Mouse (Mus musculus) lung, adult 2 months (tissue): ENCODE data around the gene Myh14.

ENCODE experiments used
- CTCF ChIP-seq: fragments of 200-500 bp; IDR thresholded peaks from 2 replicates; pipeline ENCODE4 v1.5.1; 2011; ENCODE audit warnings: mild to moderate bottlenecking, low read length, control low read depth; ENCODE audit not compliant: insufficient read depth
- POLR2A ChIP-seq: fragments of 200-500 bp; IDR thresholded peaks from 2 replicates; pipeline ENCODE4 v1.6.1; 2011; ENCODE audit warnings: low read depth, mild to moderate bottlenecking, control low read depth, low read length, borderline replicate concordance; ENCODE audit errors: extremely low read depth

GRCm38 (mm10) chr7:44708574-44708973 lies 37.9 kb upstream of the Myh14 start, which contains the start of gene Izumo2:
- TF ChIP-seq CTCF: no peak
- no peak for TF ChIP-seq POLR2A
